Mouse (Mus musculus) MEL (cell line): ENCODE measurements around the gene Slc44a1. TPM values are rescaled to one million over a fixed set of nuclear protein-coding genes. Genes with fewer than 3 reads are reported as not detected.

Experiments used
- DNase-seq: peaks from one replicate; pipeline ENCODE4 v3.0.0; 2011; ENCODE audit warnings: low read depth, low spot score
- H3K27ac ChIP-seq: 2 replicates; pipeline ENCODE4 v1.5.1; 2012; ENCODE audit warnings: low read depth, mild to moderate bottlenecking, control low read depth, low read length, moderate library complexity; ENCODE audit not compliant: control insufficient read depth
- H3K27me3 ChIP-seq, 2 experiments: fragments of 150-350 bp in 1 of 2; sonication (generic) in 1 of 2; 2 replicates each; pipeline ENCODE4 v1.6.1; 2012; ENCODE audit warnings: low read length in 2 of 2, mild to moderate bottlenecking in 2 of 2, improper control_type of control experiment in 1 of 2, moderate library complexity in 1 of 2; ENCODE audit not compliant: insufficient read depth in 2 of 2, control insufficient read depth in 1 of 2
- H3K36me3 ChIP-seq, 2 experiments: 2 replicates each; pipeline ENCODE4 v1.6.1; 2012 to 2014; ENCODE audit warnings: low read length in 2 of 2, improper control_type of control experiment in 1 of 2, inconsistent platforms in 1 of 2, mild to moderate bottlenecking in 1 of 2; ENCODE audit not compliant: insufficient read depth in 2 of 2, control insufficient read depth in 1 of 2
- H3K4me1 ChIP-seq, 2 experiments: fragments of 150-350 bp in 1 of 2; sonication (generic) in 1 of 2; 2 replicates each; pipeline ENCODE4 v1.6.1; 2012; ENCODE audit warnings: low read length in 2 of 2, improper control_type of control experiment in 1 of 2, mild to moderate bottlenecking in 1 of 2; ENCODE audit not compliant: insufficient read depth in 2 of 2, control insufficient read depth in 1 of 2
- H3K4me3 ChIP-seq, 2 experiments: fragments of 150-350 bp in 1 of 2; sonication (generic) in 1 of 2; 2 replicates each; pipeline ENCODE4 v1.5.1; 2012; ENCODE audit warnings: low read depth in 2 of 2, low read length in 2 of 2, mild to moderate bottlenecking in 2 of 2, moderate library complexity in 2 of 2, control low read depth in 1 of 2, improper control_type of control experiment in 1 of 2; ENCODE audit not compliant: control insufficient read depth in 1 of 2, insufficient read depth in 1 of 2
- H3K79me2 ChIP-seq: 2 replicates; pipeline ENCODE4 v1.6.1; 2012; ENCODE audit warnings: mild to moderate bottlenecking, low read length, moderate library complexity; ENCODE audit not compliant: control insufficient read depth, poor library complexity, insufficient read depth
- H3K9ac ChIP-seq: 2 replicates; pipeline ENCODE4 v1.6.1; 2012; ENCODE audit warnings: low read depth, mild to moderate bottlenecking, control low read depth, low read length, moderate library complexity; ENCODE audit not compliant: control insufficient read depth, poor library complexity, severe bottlenecking
- H3K9me3 ChIP-seq: fragments of 150-350 bp; sonication (generic); replicated peaks from 2 replicates; pipeline ENCODE4 v1.6.1; 2012; ENCODE audit warnings: mild to moderate bottlenecking, low read length, improper control_type of control experiment, moderate library complexity; ENCODE audit not compliant: insufficient read depth
- BHLHE40 ChIP-seq: IDR thresholded peaks from 2 replicates; pipeline ENCODE4 v1.6.1; 2012; ENCODE audit warnings: low read depth, mild to moderate bottlenecking, inconsistent platforms, low read length, improper control_type of control experiment, borderline replicate concordance
- CHD1 ChIP-seq: IDR thresholded peaks from 2 replicates; pipeline ENCODE4 v1.6.1; 2012; ENCODE audit warnings: low read depth, mild to moderate bottlenecking, inconsistent platforms, low read length, improper control_type of control experiment
- CHD2 ChIP-seq: IDR thresholded peaks from 2 replicates; pipeline ENCODE4 v1.6.1; 2011; ENCODE audit warnings: low read length, improper control_type of control experiment
- E2F4 ChIP-seq: IDR thresholded peaks from 2 replicates; pipeline ENCODE4 v1.6.1; 2011; ENCODE audit warnings: low read depth, low read length, improper control_type of control experiment, borderline replicate concordance
- EP300 ChIP-seq, 2 experiments: IDR thresholded peaks; 2 replicates each; pipeline ENCODE4 v1.6.1; 2011; ENCODE audit warnings: improper control_type of control experiment in 2 of 2, low read length in 2 of 2, low read depth in 1 of 2, mild to moderate bottlenecking in 1 of 2
- GABPA ChIP-seq: IDR thresholded peaks from 2 replicates; pipeline ENCODE4 v1.6.1; 2012; ENCODE audit warnings: low read depth, mild to moderate bottlenecking, inconsistent platforms, low read length, improper control_type of control experiment, moderate library complexity
- GATA1 ChIP-seq: IDR thresholded peaks from 2 replicates; pipeline ENCODE4 v1.6.1; 2011; ENCODE audit warnings: low read depth, low read length, improper control_type of control experiment
- HCFC1 ChIP-seq: IDR thresholded peaks from 2 replicates; pipeline ENCODE4 v1.6.1; 2012; ENCODE audit warnings: low read depth, mild to moderate bottlenecking, inconsistent platforms, low read length, improper control_type of control experiment, moderate library complexity
- MAFK ChIP-seq: IDR thresholded peaks from 2 replicates; pipeline ENCODE4 v1.6.1; 2011; ENCODE audit warnings: low read depth, mild to moderate bottlenecking, low read length, improper control_type of control experiment, borderline replicate concordance
- MAZ ChIP-seq: IDR thresholded peaks from 2 replicates; pipeline ENCODE4 v1.6.1; 2012; ENCODE audit warnings: low read depth, mild to moderate bottlenecking, inconsistent platforms, low read length, improper control_type of control experiment
- NRF1 ChIP-seq: IDR thresholded peaks from 2 replicates; pipeline ENCODE4 v1.6.1; 2014; ENCODE audit warnings: low read depth, mild to moderate bottlenecking, inconsistent platforms, low read length, improper control_type of control experiment, moderate library complexity; ENCODE audit not compliant: poor library complexity, insufficient read depth, severe bottlenecking
- POLR2A ChIP-seq, 2 experiments: IDR thresholded peaks; 2 replicates each; pipeline ENCODE4 v1.6.1; 2011 to 2012; ENCODE audit warnings: low read length in 2 of 2, mild to moderate bottlenecking in 2 of 2, control low read depth in 1 of 2, improper control_type of control experiment in 1 of 2, low read depth in 1 of 2, moderate library complexity in 1 of 2; ENCODE audit not compliant: control insufficient read depth in 1 of 2, insufficient read depth in 1 of 2, poor library complexity in 1 of 2
- POLR2AphosphoS2 ChIP-seq: IDR thresholded peaks from 2 replicates; pipeline ENCODE4 v1.6.1; 2011; ENCODE audit warnings: low read length, improper control_type of control experiment
- RAD21 ChIP-seq: IDR thresholded peaks from 2 replicates; pipeline ENCODE4 v1.6.1; 2011; ENCODE audit warnings: mild to moderate bottlenecking, low read depth, low read length, improper control_type of control experiment
- RCOR1 ChIP-seq: IDR thresholded peaks from 2 replicates; pipeline ENCODE4 v1.6.1; 2012; ENCODE audit warnings: low read depth, mild to moderate bottlenecking, inconsistent platforms, low read length, improper control_type of control experiment
- SIN3A ChIP-seq: IDR thresholded peaks from 2 replicates; pipeline ENCODE4 v1.6.1; 2012; ENCODE audit warnings: low read length, improper control_type of control experiment, inconsistent platforms
- SMC3 ChIP-seq: IDR thresholded peaks from 2 replicates; pipeline ENCODE4 v1.6.1; 2011; ENCODE audit warnings: low read depth, low read length, improper control_type of control experiment
- TAL1 ChIP-seq: IDR thresholded peaks from 2 replicates; pipeline ENCODE4 v1.6.1; 2012; ENCODE audit warnings: mild to moderate bottlenecking, inconsistent platforms, low read length, moderate library complexity, mixed read lengths
- TBP ChIP-seq: IDR thresholded peaks from 2 replicates; pipeline ENCODE4 v1.8.0; 2011; ENCODE audit warnings: low read depth, low read length, improper control_type of control experiment
- TCF12 ChIP-seq: IDR thresholded peaks from 2 replicates; pipeline ENCODE4 v1.6.1; 2014; ENCODE audit warnings: low read depth, mild to moderate bottlenecking, inconsistent platforms, low read length, improper control_type of control experiment, moderate library complexity
- UBTF ChIP-seq: IDR thresholded peaks from 2 replicates; pipeline ENCODE4 v1.6.1; 2012; ENCODE audit warnings: low read depth, mild to moderate bottlenecking, inconsistent platforms, low read length, improper control_type of control experiment, moderate library complexity, borderline replicate concordance; ENCODE audit not compliant: insufficient read depth
- USF2 ChIP-seq, 2 experiments: IDR thresholded peaks; 2 replicates each; pipeline ENCODE4 v1.6.1; 2011 to 2012; ENCODE audit warnings: improper control_type of control experiment in 2 of 2, low read length in 2 of 2, borderline replicate concordance in 1 of 2, inconsistent platforms in 1 of 2, low read depth in 1 of 2, mild to moderate bottlenecking in 1 of 2; ENCODE audit not compliant: insufficient read depth in 1 of 2
- ZC3H11A ChIP-seq: IDR thresholded peaks from 2 replicates; pipeline ENCODE4 v1.6.1; 2012; ENCODE audit warnings: low read depth, mild to moderate bottlenecking, inconsistent platforms, low read length, improper control_type of control experiment
- ZKSCAN1 ChIP-seq: IDR thresholded peaks from 2 replicates; pipeline ENCODE4 v1.6.1; 2012; ENCODE audit warnings: low read depth, mild to moderate bottlenecking, inconsistent platforms, low read length, improper control_type of control experiment, moderate library complexity
- ZNF384 ChIP-seq: IDR thresholded peaks from 2 replicates; pipeline ENCODE4 v1.6.1; 2012; ENCODE audit warnings: low read depth, mild to moderate bottlenecking, inconsistent platforms, low read length, improper control_type of control experiment
- polyA plus RNA-seq, 2 experiments: library from polyadenylated mRNA; stranded (reverse) in 1 of 2; unstranded in 1 of 2; fragments of >175 nt in 1 of 2; fragments of >200 nt in 1 of 2; gene quantifications; 2 replicates each; pipeline versions ENCODE4 v1.2.1 to v1.2.4; 2012; ENCODE audit warnings: low replicate concordance in 2 of 2, low read depth in 1 of 2; ENCODE audit not compliant: insufficient read length in 2 of 2, insufficient read depth in 1 of 2, missing spikeins in 1 of 2
- total RNA-seq: library from RNA; depleted of rRNA; stranded (reverse); fragments of 300-350 nt; gene quantifications from 2 replicates; pipeline ENCODE4 v1.2.3, GENCODE M21; 2012

Slc44a1 gene
- total and polyA plus RNA-seq, 3 experiments, result 9.6 to 10.6 TPM; not detected in 1

- Histone ChIP-seq H3K9ac (no peak overlapping the region), H3K36me3 (peaks cover 0 to 29% of the 10 kb centered on the region in 2 experiments; a peak in 2 of 4 replicates), H3K27ac (no peak overlapping the region), H3K4me3 (no peak overlapping the region), H3K27me3 (no peaks in the 10 kb centered on the region), H3K9me3 (no peaks in the 10 kb centered on the region), H3K4me1 (peaks cover 11 to 24% of the 10 kb centered on the region in 2 experiments), H3K79me2 (no peaks in the 10 kb centered on the region)
- TF ChIP-seq UBTF (no peak), EP300 (IDR thresholded peaks at IDR 0.05; ENCODE audit: low read depth in 1 of 2, low read length in 2 of 2) (peak; percentile 22 to 47; a peak in 2 of 4 replicates), TBP (no peak), E2F4 (no peak), HCFC1 (no peak), USF2 (IDR thresholded peaks at IDR 0.05; ENCODE audit: borderline replicate concordance in 1 of 2, insufficient read depth in 1 of 2, low read depth in 1 of 2, low read length in 2 of 2) (no peak), GATA1 (peak; percentile 73), MAZ (no peak), TCF12 (0 out of 2 replicates have a peak, but pooled peaks have one; percentile 8), RCOR1 (peak; percentile 30; the same call in 1 of the 2 replicates), GABPA (no peak), ZNF384 (peak; percentile 70)
- no peak for DNase-seq
Observed at GRCm38 (mm10) chr4:53406866-53407265, 33.3 kb upstream of the Slc44a1 start.

GRCm38 (mm10) chr4:53408821-53409220, 31.4 kb upstream of the Slc44a1 start:
- Histone ChIP-seq H3K79me2 (no peaks in the 10 kb centered on the region), H3K27me3 (no peaks in the 10 kb centered on the region), H3K36me3 (peaks cover 0 to 44% of the 10 kb centered on the region in 2 experiments; a peak in 2 of 4 replicates), H3K9ac (no peak overlapping the region), H3K4me1 (peaks cover 20 to 41% of the 10 kb centered on the region in 2 experiments), H3K4me3 (no peak overlapping the region), H3K27ac (no peak overlapping the region), H3K9me3 (no peaks in the 10 kb centered on the region)
- no peak for TF ChIP-seq MAFK
- no peak for TF ChIP-seq SMC3
- no peak for TF ChIP-seq RAD21
- TF ChIP-seq SIN3A, result no peak
- TF ChIP-seq ZC3H11A, result no peak
- no peak for TF ChIP-seq ZKSCAN1
- TF ChIP-seq TAL1, result no peak
- no peak for TF ChIP-seq NRF1
- TF ChIP-seq TCF12, result no peak
- TF ChIP-seq POLR2A (IDR thresholded peaks at IDR 0.05; ENCODE audit: control insufficient read depth in 1 of 2, insufficient read depth in 1 of 2, low read depth in 1 of 2, low read length in 2 of 2, poor library complexity in 1 of 2), result no peak
- TF ChIP-seq CHD2, result no peak
- TF ChIP-seq E2F4, result no peak
- no peak for TF ChIP-seq GABPA
- TF ChIP-seq EP300 (IDR thresholded peaks at IDR 0.05; ENCODE audit: low read depth in 1 of 2, low read length in 2 of 2), result no peak
- TF ChIP-seq UBTF, result no peak
- TF ChIP-seq POLR2AphosphoS2, result no peak
- TF ChIP-seq BHLHE40, result no peak
- no peak for TF ChIP-seq ZNF384
- TF ChIP-seq CHD1, result no peak
- DNase-seq, result no peak
